Mouse (Mus musculus) liver, embryonic 15.5 days (tissue): ENCODE results near the gene Vmn1r197. TPM values are rescaled to one million over a fixed set of nuclear protein-coding genes. Genes with fewer than 3 reads are reported as not detected.
"Not testable (repeated sequence)": the region's sequence is repeated elsewhere in the genome, so short reads cannot be mapped to it uniquely, and the experiment has no call there.

Experiments
- ATAC-seq: fragments of 200-750 bp; cut with Nextera tagmentation; 2 replicates; pipeline ENCODE4 v1.8.0; 2017; ENCODE audit warnings: moderate number of reproducible peaks, mild to moderate bottlenecking, moderate library complexity; ENCODE audit not compliant: insufficient read depth
- H3K27ac ChIP-seq: fragments of 300-500 bp; sonication (generic); replicated peaks from 2 replicates; pipeline ENCODE4 v1.5.1; 2015; ENCODE audit warnings: mild to moderate bottlenecking, inconsistent platforms
- H3K27me3 ChIP-seq: fragments of 300-500 bp; sonication (generic); 2 replicates; pipeline ENCODE4 v1.6.1; 2015; ENCODE audit warnings: mild to moderate bottlenecking, inconsistent platforms
- H3K36me3 ChIP-seq: fragments of 300-500 bp; sonication (generic); replicated peaks from 2 replicates; pipeline ENCODE4 v1.6.1; 2015; ENCODE audit warnings: moderate library complexity, mild to moderate bottlenecking, inconsistent platforms
- H3K4me1 ChIP-seq: fragments of 300-500 bp; sonication (generic); replicated peaks from 2 replicates; pipeline ENCODE4 v1.6.1; 2015; ENCODE audit warnings: inconsistent platforms
- H3K4me2 ChIP-seq: fragments of 300-500 bp; sonication (generic); 2 replicates; pipeline ENCODE4 v1.6.1; 2015; ENCODE audit warnings: moderate library complexity, mild to moderate bottlenecking, inconsistent platforms
- H3K4me3 ChIP-seq: fragments of 300-500 bp; sonication (generic); replicated peaks from 2 replicates; pipeline ENCODE4 v1.5.1; 2015; ENCODE audit warnings: mild to moderate bottlenecking, inconsistent platforms
- H3K9ac ChIP-seq: fragments of 300-500 bp; sonication (generic); 2 replicates; pipeline ENCODE4 v1.6.1; 2015; ENCODE audit warnings: moderate library complexity, mild to moderate bottlenecking, inconsistent platforms
- H3K9me3 ChIP-seq: fragments of 300-500 bp; sonication (generic); replicated peaks from 2 replicates; pipeline ENCODE4 v1.6.1; 2016; ENCODE audit warnings: inconsistent platforms
- WGBS: fragments of 180-500 bp; shearing (Covaris S2); methylation state at CpG from one replicate; pipeline ENCODE4 v1.1.7; 2015; ENCODE audit warnings: mixed read lengths; ENCODE audit not compliant: insufficient replicate concordance; 5-methylcytosine and 5-hydroxymethylcytosine counted together
- polyA plus RNA-seq: library from polyadenylated mRNA; unstranded; fragments of >200 nt; fragmentation: Nextera tagmentation; extraction: Ambion mirVana; gene quantifications from 2 replicates; pipeline ENCODE4 v1.2.1, GENCODE M21; 2015

The Vmn1r197 gene
- polyA plus RNA-seq, 1 experiment from 2014 or later = not detected

DNA sequence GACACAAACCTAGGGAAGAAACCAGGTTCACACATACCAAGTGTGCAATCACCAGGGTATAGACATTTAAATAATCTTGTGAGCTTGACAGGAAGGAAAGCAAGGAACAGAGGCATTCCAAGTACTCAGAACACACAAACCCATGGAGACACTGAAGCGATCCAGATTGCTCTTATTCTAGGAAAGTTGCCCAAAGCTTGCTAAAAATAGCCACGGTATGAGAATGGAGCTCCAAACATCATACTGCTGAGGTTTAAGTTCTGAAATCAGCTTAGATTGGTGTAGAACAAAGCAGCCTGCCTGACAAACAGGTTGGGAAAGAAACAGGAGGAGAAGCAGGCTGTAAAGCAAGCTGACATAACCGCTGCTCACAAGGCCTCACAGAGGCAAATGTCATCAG lies 56.7 kb downstream of the Vmn1r197 start:
- not testable (repeated sequence) for H3K27ac ChIP-seq, ATAC-seq, H3K9ac ChIP-seq, H3K36me3 ChIP-seq, H3K4me2 ChIP-seq, H3K4me3 ChIP-seq, H3K9me3 ChIP-seq, H3K27me3 ChIP-seq, H3K4me1 ChIP-seq
- 52% methylated on average over 3 of the region's 3 CpGs for WGBS

Other genes starting within 250 kb of the Vmn1r197 start
- gene Vmn1r188, start 240.1 kb upstream of the Vmn1r197 start, polyA plus RNA-seq = not detected in 2 replicates
- not detected in 2 replicates for gene Vmn1r189, start 218.8 kb upstream of the Vmn1r197 start, polyA plus RNA-seq
- gene Vmn1r191, start 140.6 kb upstream of the Vmn1r197 start, polyA plus RNA-seq = not detected in 2 replicates
- not detected in 2 replicates for gene Vmn1r192, start 133.4 kb upstream of the Vmn1r197 start, polyA plus RNA-seq
- not detected in 2 replicates for gene Vmn1r193, start 101.4 kb upstream of the Vmn1r197 start, polyA plus RNA-seq
- not detected in 2 replicates for gene Vmn1r194, start 80.4 kb upstream of the Vmn1r197 start, polyA plus RNA-seq
- not detected in 2 replicates for gene Vmn1r195, start 54.1 kb upstream of the Vmn1r197 start, polyA plus RNA-seq
- not detected in 2 replicates for gene Vmn1r196, start 34.7 kb upstream of the Vmn1r197 start, polyA plus RNA-seq
- not detected in 2 replicates for gene Vmn1r198, start 25.8 kb downstream of the Vmn1r197 start, polyA plus RNA-seq
- not detected in 2 replicates for gene Vmn1r199, start 55.2 kb downstream of the Vmn1r197 start, polyA plus RNA-seq
- gene Vmn1r200, start 65.8 kb downstream of the Vmn1r197 start, polyA plus RNA-seq = not detected in 2 replicates
- gene Vmn1r201, start 147.3 kb downstream of the Vmn1r197 start, polyA plus RNA-seq = not detected in 2 replicates
- gene Vmn1r202, start 180.8 kb downstream of the Vmn1r197 start, polyA plus RNA-seq = not detected in 2 replicates
- gene Vmn1r203, start 193.5 kb downstream of the Vmn1r197 start, polyA plus RNA-seq = not detected in 2 replicates
- gene Vmn1r204, start 228.6 kb downstream of the Vmn1r197 start, polyA plus RNA-seq = not detected in 2 replicates